Mouse (Mus musculus) MEL (cell line): Measurements from ENCODE around the gene Madcam1. TPM values are rescaled to one million over a fixed set of nuclear protein-coding genes. Genes with fewer than 3 reads are reported as not detected.
A peak's percentile ranks its signal among the peaks of the same experiment; 100 is the strongest.

Source experiments
- DNase-seq: peaks from one replicate; pipeline ENCODE4 v3.0.0; 2011; ENCODE audit warnings: low read depth, low spot score
- H3K27ac ChIP-seq: 2 replicates; pipeline ENCODE4 v1.5.1; 2012; ENCODE audit warnings: low read depth, mild to moderate bottlenecking, control low read depth, low read length, moderate library complexity; ENCODE audit not compliant: control insufficient read depth
- H3K27me3 ChIP-seq, 2 experiments: fragments of 150-350 bp in 1 of 2; sonication (generic) in 1 of 2; 2 replicates each; pipeline ENCODE4 v1.6.1; 2012; ENCODE audit warnings: low read length in 2 of 2, mild to moderate bottlenecking in 2 of 2, improper control_type of control experiment in 1 of 2, moderate library complexity in 1 of 2; ENCODE audit not compliant: insufficient read depth in 2 of 2, control insufficient read depth in 1 of 2
- H3K36me3 ChIP-seq, 2 experiments: 2 replicates each; pipeline ENCODE4 v1.6.1; 2012 to 2014; ENCODE audit warnings: low read length in 2 of 2, improper control_type of control experiment in 1 of 2, inconsistent platforms in 1 of 2, mild to moderate bottlenecking in 1 of 2; ENCODE audit not compliant: insufficient read depth in 2 of 2, control insufficient read depth in 1 of 2
- H3K4me1 ChIP-seq, 2 experiments: fragments of 150-350 bp in 1 of 2; sonication (generic) in 1 of 2; 2 replicates each; pipeline ENCODE4 v1.6.1; 2012; ENCODE audit warnings: low read length in 2 of 2, improper control_type of control experiment in 1 of 2, mild to moderate bottlenecking in 1 of 2; ENCODE audit not compliant: insufficient read depth in 2 of 2, control insufficient read depth in 1 of 2
- H3K4me3 ChIP-seq, 2 experiments: fragments of 150-350 bp in 1 of 2; sonication (generic) in 1 of 2; 2 replicates each; pipeline ENCODE4 v1.5.1; 2012; ENCODE audit warnings: low read depth in 2 of 2, low read length in 2 of 2, mild to moderate bottlenecking in 2 of 2, moderate library complexity in 2 of 2, control low read depth in 1 of 2, improper control_type of control experiment in 1 of 2; ENCODE audit not compliant: control insufficient read depth in 1 of 2, insufficient read depth in 1 of 2
- H3K79me2 ChIP-seq: 2 replicates; pipeline ENCODE4 v1.6.1; 2012; ENCODE audit warnings: mild to moderate bottlenecking, low read length, moderate library complexity; ENCODE audit not compliant: control insufficient read depth, poor library complexity, insufficient read depth
- H3K9ac ChIP-seq: 2 replicates; pipeline ENCODE4 v1.6.1; 2012; ENCODE audit warnings: low read depth, mild to moderate bottlenecking, control low read depth, low read length, moderate library complexity; ENCODE audit not compliant: control insufficient read depth, poor library complexity, severe bottlenecking
- H3K9me3 ChIP-seq: fragments of 150-350 bp; sonication (generic); replicated peaks from 2 replicates; pipeline ENCODE4 v1.6.1; 2012; ENCODE audit warnings: mild to moderate bottlenecking, low read length, improper control_type of control experiment, moderate library complexity; ENCODE audit not compliant: insufficient read depth
- CHD2 ChIP-seq: IDR thresholded peaks from 2 replicates; pipeline ENCODE4 v1.6.1; 2011; ENCODE audit warnings: low read length, improper control_type of control experiment
- E2F4 ChIP-seq: IDR thresholded peaks from 2 replicates; pipeline ENCODE4 v1.6.1; 2011; ENCODE audit warnings: low read depth, low read length, improper control_type of control experiment, borderline replicate concordance
- ELF1 ChIP-seq: IDR thresholded peaks from 2 replicates; pipeline ENCODE4 v1.6.1; 2014; ENCODE audit warnings: low read depth, mild to moderate bottlenecking, inconsistent platforms, low read length, improper control_type of control experiment, moderate library complexity
- EP300 ChIP-seq, 2 experiments: IDR thresholded peaks; 2 replicates each; pipeline ENCODE4 v1.6.1; 2011; ENCODE audit warnings: improper control_type of control experiment in 2 of 2, low read length in 2 of 2, low read depth in 1 of 2, mild to moderate bottlenecking in 1 of 2
- ETS1 ChIP-seq: IDR thresholded peaks from 2 replicates; pipeline ENCODE4 v1.6.1; 2012; ENCODE audit warnings: low read depth, mild to moderate bottlenecking, inconsistent platforms, low read length, improper control_type of control experiment, moderate library complexity
- GABPA ChIP-seq: IDR thresholded peaks from 2 replicates; pipeline ENCODE4 v1.6.1; 2012; ENCODE audit warnings: low read depth, mild to moderate bottlenecking, inconsistent platforms, low read length, improper control_type of control experiment, moderate library complexity
- GATA1 ChIP-seq: IDR thresholded peaks from 2 replicates; pipeline ENCODE4 v1.6.1; 2011; ENCODE audit warnings: low read depth, low read length, improper control_type of control experiment
- MAFK ChIP-seq: IDR thresholded peaks from 2 replicates; pipeline ENCODE4 v1.6.1; 2011; ENCODE audit warnings: low read depth, mild to moderate bottlenecking, low read length, improper control_type of control experiment, borderline replicate concordance
- MAX ChIP-seq: IDR thresholded peaks from 2 replicates; pipeline ENCODE4 v1.6.1; 2011; ENCODE audit warnings: low read length, improper control_type of control experiment
- MAZ ChIP-seq: IDR thresholded peaks from 2 replicates; pipeline ENCODE4 v1.6.1; 2012; ENCODE audit warnings: low read depth, mild to moderate bottlenecking, inconsistent platforms, low read length, improper control_type of control experiment
- MXI1 ChIP-seq: IDR thresholded peaks from 2 replicates; pipeline ENCODE4 v1.6.1; 2011; ENCODE audit warnings: mild to moderate bottlenecking, low read depth, low read length, improper control_type of control experiment
- MYB ChIP-seq: IDR thresholded peaks from 2 replicates; pipeline ENCODE4 v1.6.1; 2011; ENCODE audit warnings: mild to moderate bottlenecking, low read depth, low read length, improper control_type of control experiment
- MYC ChIP-seq: IDR thresholded peaks from 2 replicates; pipeline ENCODE4 v1.6.1; 2011; ENCODE audit warnings: low read depth, mild to moderate bottlenecking, low read length, improper control_type of control experiment, moderate library complexity
- NELFE ChIP-seq: IDR thresholded peaks from 2 replicates; pipeline ENCODE4 v1.6.1; 2011; ENCODE audit warnings: low read depth, low read length, improper control_type of control experiment
- NRF1 ChIP-seq: IDR thresholded peaks from 2 replicates; pipeline ENCODE4 v1.6.1; 2014; ENCODE audit warnings: low read depth, mild to moderate bottlenecking, inconsistent platforms, low read length, improper control_type of control experiment, moderate library complexity; ENCODE audit not compliant: poor library complexity, insufficient read depth, severe bottlenecking
- POLR2A ChIP-seq, 2 experiments: IDR thresholded peaks; 2 replicates each; pipeline ENCODE4 v1.6.1; 2011 to 2012; ENCODE audit warnings: low read length in 2 of 2, mild to moderate bottlenecking in 2 of 2, control low read depth in 1 of 2, improper control_type of control experiment in 1 of 2, low read depth in 1 of 2, moderate library complexity in 1 of 2; ENCODE audit not compliant: control insufficient read depth in 1 of 2, insufficient read depth in 1 of 2, poor library complexity in 1 of 2
- POLR2AphosphoS5 ChIP-seq: IDR thresholded peaks from 2 replicates; pipeline ENCODE4 v1.6.1; 2012; ENCODE audit warnings: low read depth, borderline replicate concordance, mild to moderate bottlenecking, inconsistent platforms, low read length, moderate library complexity, mixed read lengths
- SMC3 ChIP-seq: IDR thresholded peaks from 2 replicates; pipeline ENCODE4 v1.6.1; 2011; ENCODE audit warnings: low read depth, low read length, improper control_type of control experiment
- TBP ChIP-seq: IDR thresholded peaks from 2 replicates; pipeline ENCODE4 v1.8.0; 2011; ENCODE audit warnings: low read depth, low read length, improper control_type of control experiment
- TCF12 ChIP-seq: IDR thresholded peaks from 2 replicates; pipeline ENCODE4 v1.6.1; 2014; ENCODE audit warnings: low read depth, mild to moderate bottlenecking, inconsistent platforms, low read length, improper control_type of control experiment, moderate library complexity
- UBTF ChIP-seq: IDR thresholded peaks from 2 replicates; pipeline ENCODE4 v1.6.1; 2012; ENCODE audit warnings: low read depth, mild to moderate bottlenecking, inconsistent platforms, low read length, improper control_type of control experiment, moderate library complexity, borderline replicate concordance; ENCODE audit not compliant: insufficient read depth
- USF2 ChIP-seq, 2 experiments: IDR thresholded peaks; 2 replicates each; pipeline ENCODE4 v1.6.1; 2011 to 2012; ENCODE audit warnings: improper control_type of control experiment in 2 of 2, low read length in 2 of 2, borderline replicate concordance in 1 of 2, inconsistent platforms in 1 of 2, low read depth in 1 of 2, mild to moderate bottlenecking in 1 of 2; ENCODE audit not compliant: insufficient read depth in 1 of 2
- ZMIZ1 ChIP-seq: IDR thresholded peaks from 2 replicates; pipeline ENCODE4 v1.6.1; 2012; ENCODE audit warnings: low read depth, mild to moderate bottlenecking, inconsistent platforms, low read length, improper control_type of control experiment, moderate library complexity
- polyA plus RNA-seq, 2 experiments: library from polyadenylated mRNA; stranded (reverse) in 1 of 2; unstranded in 1 of 2; fragments of >175 nt in 1 of 2; fragments of >200 nt in 1 of 2; gene quantifications; 2 replicates each; pipeline versions ENCODE4 v1.2.1 to v1.2.4; 2012; ENCODE audit warnings: low replicate concordance in 2 of 2, low read depth in 1 of 2; ENCODE audit not compliant: insufficient read length in 2 of 2, insufficient read depth in 1 of 2, missing spikeins in 1 of 2
- total RNA-seq: library from RNA; depleted of rRNA; stranded (reverse); fragments of 300-350 nt; gene quantifications from 2 replicates; pipeline ENCODE4 v1.2.3, GENCODE M21; 2012

Madcam1 gene
- total and polyA plus RNA-seq, 3 experiments = not detected

DNA sequence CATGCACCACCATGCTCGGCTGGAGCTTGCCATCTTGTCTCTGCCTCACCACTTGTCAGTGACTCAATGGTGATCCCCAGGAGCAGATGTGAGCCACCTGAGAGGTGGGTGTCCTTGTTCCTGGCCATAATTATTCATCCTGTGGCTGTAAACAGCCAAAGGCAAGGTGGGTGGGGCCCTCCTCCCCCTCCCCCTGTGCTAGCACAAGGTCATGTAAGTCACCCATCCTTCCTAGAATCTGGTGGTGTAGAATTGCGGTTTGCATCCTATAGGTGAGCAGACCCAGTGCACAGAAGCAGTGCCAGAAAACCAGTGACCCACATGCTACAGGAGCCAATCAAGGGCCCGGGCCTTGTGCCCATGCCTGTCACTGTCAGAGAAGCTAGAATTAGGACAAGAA is 8.7 kb downstream of the Madcam1 start (continued):
- TF ChIP-seq TCF12 = no peak
- TF ChIP-seq MAFK = no peak
- no peak for TF ChIP-seq SMC3

DNA sequence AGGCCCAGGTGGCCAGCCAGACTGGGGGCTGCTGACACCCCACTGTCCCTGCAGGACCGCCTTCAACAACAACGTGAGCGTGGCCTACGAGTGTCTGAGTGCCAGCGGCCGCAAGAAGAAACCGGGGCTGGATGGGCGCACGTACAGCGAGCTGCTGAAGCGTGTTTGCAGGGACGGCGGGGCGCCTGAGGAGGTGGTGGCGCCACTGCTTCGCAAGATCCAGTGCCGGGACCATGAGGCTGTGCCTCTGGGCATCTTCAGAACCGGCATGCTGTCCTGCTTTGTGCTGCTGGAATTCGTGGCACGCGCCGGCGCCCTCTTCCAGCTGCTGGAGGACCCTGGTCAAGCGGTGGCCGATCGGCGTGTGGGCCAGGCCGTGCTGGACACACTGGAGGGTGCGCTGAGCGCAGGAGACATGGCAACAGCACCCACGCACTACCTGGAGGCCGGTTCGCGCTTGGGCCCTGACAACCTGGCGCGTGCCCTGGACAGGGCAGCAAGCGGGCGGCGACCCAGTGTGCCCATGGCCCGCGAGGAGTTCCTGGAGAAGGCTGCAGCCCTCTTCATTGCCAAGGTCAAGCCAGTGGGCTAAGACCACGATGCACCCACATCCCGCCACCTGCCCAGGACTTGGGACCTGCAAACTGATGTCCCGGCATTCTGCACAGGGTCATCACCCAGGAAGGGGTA is 11.1 kb downstream of the Madcam1 start:
- H3K27ac ChIP-seq = no peak overlapping the region
- TF ChIP-seq ZMIZ1 (no peak), POLR2A (IDR thresholded peaks at IDR 0.05; ENCODE audit: control insufficient read depth in 1 of 2, insufficient read depth in 1 of 2, low read depth in 1 of 2, low read length in 2 of 2, poor library complexity in 1 of 2) (no peak), MXI1 (no peak), TCF12 (no peak)
- H3K79me2 ChIP-seq = peaks cover 1% of the 10 kb centered on the region; the same call in 1 of the 2 replicates
- H3K9me3 ChIP-seq = no peaks in the 10 kb centered on the region
- H3K36me3 ChIP-seq = peaks cover 0 to 1% of the 10 kb centered on the region in 2 experiments; a peak in 1 of 4 replicates
- H3K4me3 ChIP-seq = no peak overlapping the region
- H3K9ac ChIP-seq = no peak overlapping the region
- H3K4me1 ChIP-seq = peaks cover 0 to 5% of the 10 kb centered on the region in 2 experiments; a peak in 1 of 4 replicates
- no peak for DNase-seq
- no peaks in the 10 kb centered on the region for H3K27me3 ChIP-seq

DNA sequence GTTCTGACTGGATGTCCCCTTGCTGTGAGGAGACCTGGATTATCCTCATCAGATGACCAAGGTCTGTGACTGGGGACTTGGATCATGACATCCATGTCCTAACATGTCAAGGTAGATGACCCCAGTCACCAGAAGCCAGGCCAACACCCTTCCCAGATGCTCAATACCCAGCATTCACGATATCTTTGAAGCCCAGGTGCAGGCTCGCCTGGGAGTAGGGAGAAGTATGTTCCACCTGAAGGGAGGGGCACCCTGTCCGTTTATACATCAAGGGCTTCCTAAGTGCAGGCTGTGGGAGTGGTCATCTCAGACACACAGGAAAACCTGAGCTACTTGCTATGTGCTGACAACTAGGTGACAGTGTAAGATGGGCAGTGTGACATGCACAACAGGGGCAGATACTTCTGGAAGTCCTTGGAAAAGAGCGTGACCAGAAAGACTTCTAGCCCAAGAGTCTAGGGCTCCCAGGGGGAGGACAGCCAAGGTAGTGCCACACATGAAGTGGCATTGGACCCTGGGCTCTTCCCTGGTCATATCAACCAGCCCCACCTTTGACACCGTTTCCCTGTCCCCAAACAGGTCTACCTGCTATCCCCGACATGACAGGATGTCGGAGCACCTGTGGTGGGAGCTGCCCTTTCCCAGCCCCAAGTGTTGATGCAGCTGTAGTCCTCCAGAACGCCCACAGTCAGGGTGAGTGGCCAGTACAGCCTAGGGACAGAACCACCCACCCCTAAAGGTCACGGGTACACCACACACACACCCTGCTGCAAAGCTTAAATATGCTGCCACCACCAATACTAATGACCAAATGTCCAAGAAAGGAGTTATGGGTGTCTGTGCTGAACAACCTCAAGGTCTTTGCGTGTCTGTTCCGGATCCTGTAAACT is 16.5 kb downstream of the Madcam1 start:
- DNase-seq = no peak
- peaks cover 0 to 4% of the 10 kb centered on the region in 2 experiments; a peak in 2 of 4 replicates for H3K36me3 ChIP-seq
- H3K79me2 ChIP-seq = peaks cover 32% of the 10 kb centered on the region
- no peak for TF ChIP-seq ZMIZ1
- TF ChIP-seq USF2 (IDR thresholded peaks at IDR 0.05; ENCODE audit: borderline replicate concordance in 1 of 2, insufficient read depth in 1 of 2, low read depth in 1 of 2, low read length in 2 of 2) = no peak
- TF ChIP-seq POLR2AphosphoS5 = no peak
- TF ChIP-seq MAZ = no peak
- TF ChIP-seq CHD2 = no peak
- TF ChIP-seq UBTF = no peak
- TF ChIP-seq ELF1 = no peak
- TF ChIP-seq MYB = no peak
- TF ChIP-seq MYC = no peak
- no peak for TF ChIP-seq TBP
- TF ChIP-seq GABPA = no peak
- no peak for TF ChIP-seq NELFE
- no peak for TF ChIP-seq SMC3
- no peak for TF ChIP-seq E2F4
- no peak for TF ChIP-seq ETS1
- TF ChIP-seq EP300 (IDR thresholded peaks at IDR 0.05; ENCODE audit: low read depth in 1 of 2, low read length in 2 of 2) = no peak
- no peak for TF ChIP-seq GATA1
- no peak for TF ChIP-seq NRF1
- TF ChIP-seq MXI1 = no peak
- TF ChIP-seq MAX = no peak
- H3K9ac ChIP-seq = peak overlapping the region; percentile 68
- peaks cover 6 to 19% of the 10 kb centered on the region in 2 experiments; a peak in 3 of 4 replicates for H3K4me1 ChIP-seq
- H3K27me3 ChIP-seq = no peaks in the 10 kb centered on the region
- H3K9me3 ChIP-seq = no peaks in the 10 kb centered on the region
- H3K27ac ChIP-seq = peak overlapping the region; percentile 35
- H3K4me3 ChIP-seq = peak overlapping the region; percentile 56 to 75
